Mouse (Mus musculus) megakaryocyte, adult 5-6 weeks (primary cell): Measurements from ENCODE around the gene Adra1d. TPM values are rescaled to one million over a fixed set of nuclear protein-coding genes. Genes with fewer than 3 reads are reported as not detected.
A peak's percentile ranks its signal among the peaks of the same experiment; 100 is the strongest.

Experiments used
- ATAC-seq: 2 replicates; pipeline ENCODE4 v1.8.0; 2016; ENCODE audit warnings: mild to moderate bottlenecking, inconsistent platforms; ENCODE audit not compliant: poor library complexity, severe bottlenecking
- total RNA-seq, 2 experiments: library from RNA; stranded (forward) in 1 of 2; stranded (reverse) in 1 of 2; fragments of 153-499, 151-499 nt in 1 of 2; fragments of 221-1000, 200-1000 nt in 1 of 2; gene quantifications; 2 replicates each; pipeline versions ENCODE4 v1.2.3 to v1.2.4; 2015 to 2017

Gene Adra1d
- not detected in 2 replicates for total RNA-seq (2015)
- total RNA-seq (2017): not detected in 2 replicates

GRCm38 (mm10) chr2:131561891-131562585, at the start of gene Adra1d:
Adra1d (minus strand) TSS chr2:131562283.
- ATAC-seq: no peak

GRCm38 (mm10) chr2:131601881-131602280, 39.8 kb upstream of the Adra1d start:
- no peak for ATAC-seq

- no peak for ATAC-seq
These were observed 32.8 kb upstream of the Adra1d start for GRCm38 (mm10) chr2:131594871-131595270.

- ATAC-seq: no peak
These were observed 25.4 kb upstream of the Adra1d start for GRCm38 (mm10) chr2:131587521-131587920.

GRCm38 (mm10) chr2:131581506-131581905, 19.4 kb upstream of the Adra1d start:
- no peak for ATAC-seq

- no peak for ATAC-seq
These were observed 571 bp upstream of the Adra1d start for GRCm38 (mm10) chr2:131562586-131563122.

- ATAC-seq: no peak
These were observed 676 bp downstream of the Adra1d start for GRCm38 (mm10) chr2:131561344-131561870.

- ATAC-seq: no peak
These were observed 1.7 kb downstream of the Adra1d start for GRCm38 (mm10) chr2:131560205-131560919.

- ATAC-seq: no peak
These were observed 4.2 kb downstream of the Adra1d start for GRCm38 (mm10) chr2:131557896-131558295.

- peak; percentile 71 for ATAC-seq
These were observed 9.2 kb downstream of the Adra1d start for GRCm38 (mm10) chr2:131552736-131553400.

GRCm38 (mm10) chr2:131551701-131552620, 10.1 kb downstream of the Adra1d start:
- no peak for ATAC-seq

- ATAC-seq: no peak
These were observed 11.2 kb downstream of the Adra1d start for GRCm38 (mm10) chr2:131550906-131551305.

GRCm38 (mm10) chr2:131550474-131550873, 11.6 kb downstream of the Adra1d start:
- no peak for ATAC-seq

- ATAC-seq: no peak
These were observed 13.0 kb downstream of the Adra1d start for GRCm38 (mm10) chr2:131549090-131549489.

- ATAC-seq: no peak
These were observed 13.8 kb downstream of the Adra1d start for GRCm38 (mm10) chr2:131548330-131548729.

GRCm38 (mm10) chr2:131546745-131547408, 15.2 kb downstream of the Adra1d start:
- ATAC-seq: no peak

- ATAC-seq: no peak
These were observed 15.8 kb downstream of the Adra1d start for GRCm38 (mm10) chr2:131546308-131546700.

GRCm38 (mm10) chr2:131545386-131546307, 16.4 kb downstream of the Adra1d start:
- peak; percentile 82 for ATAC-seq
